Mouse (Mus musculus) ES-E14 (cell line): ENCODE measurements around the gene Kirrel3. TPM values are rescaled to one million over a fixed set of nuclear protein-coding genes. Genes with fewer than 3 reads are reported as not detected.

ENCODE experiments used
- DNase-seq: peaks from one replicate; pipeline ENCODE4 v3.0.0-alpha.2; 2013; ENCODE audit warnings: low read depth, low spot score
- H3K27ac ChIP-seq: 2 replicates; pipeline ENCODE4 v1.5.1; 2012; ENCODE audit warnings: low read depth, mild to moderate bottlenecking, low read length, moderate library complexity, mixed read lengths; ENCODE audit not compliant: poor library complexity, insufficient read depth, severe bottlenecking
- H3K36me3 ChIP-seq: 2 replicates; pipeline ENCODE4 v1.6.1; 2012; ENCODE audit warnings: mild to moderate bottlenecking, low read length, moderate library complexity, mixed read lengths; ENCODE audit not compliant: control insufficient read depth, poor library complexity, insufficient read depth, severe bottlenecking
- H3K4me1 ChIP-seq, 2 experiments: fragments of 150-350 bp in 1 of 2; sonication (generic) in 1 of 2; 2 replicates each; pipeline ENCODE4 v1.6.1; 2012; ENCODE audit warnings: low read length in 2 of 2, mild to moderate bottlenecking in 1 of 2, mixed read lengths in 1 of 2; ENCODE audit not compliant: control insufficient read depth in 2 of 2, insufficient read depth in 2 of 2, poor library complexity in 1 of 2
- H3K4me3 ChIP-seq, 2 experiments: fragments of 150-350 bp in 1 of 2; sonication (generic) in 1 of 2; 2 replicates each; pipeline ENCODE4 v1.5.1; 2012; ENCODE audit warnings: low read length in 2 of 2, low read depth in 1 of 2, mild to moderate bottlenecking in 1 of 2, mixed read lengths in 1 of 2; ENCODE audit not compliant: insufficient read depth in 1 of 2, poor library complexity in 1 of 2, severe bottlenecking in 1 of 2
- H3K9ac ChIP-seq: 2 replicates; pipeline ENCODE4 v1.6.1; 2012; ENCODE audit warnings: low read depth, mild to moderate bottlenecking, low read length, mixed read lengths; ENCODE audit not compliant: poor library complexity, insufficient read depth, severe bottlenecking
- H3K9me3 ChIP-seq: fragments of 150-350 bp; sonication (generic); 2 replicates; pipeline ENCODE4 v1.6.1; 2012; ENCODE audit warnings: low read depth, mild to moderate bottlenecking, low read length; ENCODE audit not compliant: control insufficient read depth, insufficient read depth
- CHD2 ChIP-seq: IDR thresholded peaks from 2 replicates; pipeline ENCODE4 v1.6.1; 2014; ENCODE audit warnings: mild to moderate bottlenecking, low read depth, low read length, inconsistent platforms
- HCFC1 ChIP-seq: IDR thresholded peaks from 2 replicates; pipeline ENCODE4 v1.6.1; 2012; ENCODE audit warnings: low read length, inconsistent platforms, borderline replicate concordance; ENCODE audit not compliant: insufficient read depth
- MAFK ChIP-seq: IDR thresholded peaks from 2 replicates; pipeline ENCODE4 v1.6.1; 2014; ENCODE audit warnings: mild to moderate bottlenecking, low read depth, low read length, inconsistent platforms; ENCODE audit not compliant: insufficient read depth
- ZC3H11A ChIP-seq: IDR thresholded peaks from 2 replicates; pipeline ENCODE4 v1.6.1; 2012; ENCODE audit warnings: low read depth, mild to moderate bottlenecking, inconsistent platforms, low read length, borderline replicate concordance
- ZNF384 ChIP-seq: IDR thresholded peaks from 2 replicates; pipeline ENCODE4 v1.6.1; 2012; ENCODE audit warnings: low read depth, low read length, inconsistent platforms
- in situ Hi-C, 2 experiments: fragments of 600-800 bp; cut with MboI; formaldehyde crosslinking; loops; one replicate each; pipeline ENCODE4 v1.15.1; 2025; ENCODE audit warnings: low sequenced_read_pairs in 2 of 2, inconsistent platforms in 1 of 2; ENCODE audit not compliant: unreplicated experiment in 2 of 2
- total RNA-seq: library from RNA; depleted of rRNA; stranded (reverse); fragments of 300-350 nt; gene quantifications from 2 replicates; pipeline ENCODE4 v1.2.3, GENCODE M21; 2012

The Kirrel3 gene
- total RNA-seq, 1 experiment: 0.67 TPM

- no peak overlapping the region for H3K9ac ChIP-seq
- no peak for DNase-seq
- H3K4me1 ChIP-seq: no peaks in the 10 kb centered on the region
- no peak for TF ChIP-seq HCFC1
- TF ChIP-seq CHD2: no peak
- no peak for TF ChIP-seq ZNF384
- no peak for TF ChIP-seq MAFK
- TF ChIP-seq ZC3H11A: no peak
- H3K36me3 ChIP-seq: no peaks in the 10 kb centered on the region
- in situ Hi-C loops: no loop called here
- no peak overlapping the region for H3K4me3 ChIP-seq
- no peaks in the 10 kb centered on the region for H3K9me3 ChIP-seq
- H3K27ac ChIP-seq: no peak overlapping the region
Observed at GRCm38 (mm10) chr9:34942996-34943395, 457.3 kb downstream of the Kirrel3 start.

- Histone ChIP-seq H3K36me3 (no peaks in the 10 kb centered on the region), H3K9ac (no peak overlapping the region), H3K4me3 (no peak overlapping the region), H3K27ac (no peak overlapping the region), H3K4me1 (no peaks in the 10 kb centered on the region), H3K9me3 (no peaks in the 10 kb centered on the region)
- in situ Hi-C loops: no loop called here
- no peak for DNase-seq
- TF ChIP-seq MAFK (no peak), HCFC1 (no peak), ZNF384 (no peak), CHD2 (no peak), ZC3H11A (no peak)
Observed at GRCm38 (mm10) chr9:34945301-34945700, 459.6 kb downstream of the Kirrel3 start.

GRCm38 (mm10) chr9:34947258-34947657, 461.6 kb downstream of the Kirrel3 start:
- in situ Hi-C loops: no loop called here
- Histone ChIP-seq H3K4me1 (no peaks in the 10 kb centered on the region), H3K4me3 (no peak overlapping the region), H3K9me3 (no peaks in the 10 kb centered on the region), H3K27ac (no peak overlapping the region), H3K36me3 (no peaks in the 10 kb centered on the region), H3K9ac (no peak overlapping the region)
- TF ChIP-seq ZNF384: no peak
- no peak for TF ChIP-seq MAFK
- TF ChIP-seq HCFC1: no peak
- TF ChIP-seq CHD2: no peak
- no peak for TF ChIP-seq ZC3H11A
- DNase-seq: no peak

GRCm38 (mm10) chr9:34947717-34948116, 462.0 kb downstream of the Kirrel3 start:
- H3K9ac ChIP-seq: no peak overlapping the region
- H3K36me3 ChIP-seq: no peaks in the 10 kb centered on the region
- no peak for DNase-seq
- no peak overlapping the region for H3K27ac ChIP-seq
- TF ChIP-seq ZC3H11A: no peak
- TF ChIP-seq CHD2: no peak
- no peak for TF ChIP-seq HCFC1
- TF ChIP-seq MAFK: no peak
- no peak for TF ChIP-seq ZNF384
- no peaks in the 10 kb centered on the region for H3K4me1 ChIP-seq
- no peak overlapping the region for H3K4me3 ChIP-seq
- H3K9me3 ChIP-seq: no peaks in the 10 kb centered on the region
- in situ Hi-C loops: no loop called here

- in situ Hi-C loops: no loop called here
- H3K27ac ChIP-seq: no peak overlapping the region
- H3K36me3 ChIP-seq: no peaks in the 10 kb centered on the region
- no peak overlapping the region for H3K4me3 ChIP-seq
- no peak for TF ChIP-seq ZC3H11A
- TF ChIP-seq CHD2: no peak
- no peak for TF ChIP-seq HCFC1
- TF ChIP-seq MAFK: no peak
- no peak for TF ChIP-seq ZNF384
- H3K9ac ChIP-seq: no peak overlapping the region
- no peak for DNase-seq
- H3K4me1 ChIP-seq: peaks cover 0 to 3% of the 10 kb centered on the region in 2 experiments; a peak in 1 of 4 replicates
- H3K9me3 ChIP-seq: no peaks in the 10 kb centered on the region
Observed at GRCm38 (mm10) chr9:34953420-34953819, 467.7 kb downstream of the Kirrel3 start.
